Mouse (Mus musculus) liver, embryonic 14.5 days (tissue): ENCODE data around the gene Hid1.

Experiments
- CTCF ChIP-seq: IDR thresholded peaks from 2 replicates; pipeline ENCODE4 v1.5.1; 2016; ENCODE audit warnings: antibody characterized with exemption, low read depth, control low read depth
- EP300 ChIP-seq: IDR thresholded peaks from 2 replicates; pipeline ENCODE4 v1.6.1; 2016; ENCODE audit warnings: antibody characterized with exemption, low read depth

DNA sequence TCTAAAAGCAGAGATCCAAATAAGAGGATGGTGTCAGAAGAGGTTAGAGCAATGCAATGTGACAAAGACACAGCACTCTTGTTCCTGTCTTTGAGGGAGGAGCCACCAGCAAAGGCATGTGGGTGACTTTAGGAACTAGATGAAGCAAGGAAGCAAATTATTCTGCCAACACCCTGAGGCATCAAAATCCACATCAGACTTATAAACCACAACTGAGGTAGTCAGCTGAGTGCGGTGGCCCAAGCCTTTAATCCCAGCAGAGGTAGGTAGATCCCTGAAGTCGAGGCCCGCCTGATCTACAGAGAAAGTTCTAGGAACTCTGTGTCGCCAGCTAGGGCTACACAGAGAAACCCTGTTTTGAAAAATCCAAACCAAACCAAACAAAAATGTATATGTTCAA is 9.7 kb upstream of the Hid1 start:
- TF ChIP-seq CTCF (no peak), EP300 (no peak)
